ENCODE assay signal across 8 mouse cellular contexts in genomic region chr3:144203259-144203987, GRCm38 (mm10). TPM values are rescaled to one million over a fixed set of nuclear protein-coding genes. Genes with fewer than 3 reads are reported as not detected.
DNase-seq lines count a peak whose midpoint lies in the region; ATAC-seq and TF ChIP-seq lines count a peak whose summit lies in the region.

No protein-coding gene starts in this region.

- H3K36me3 ChIP-seq in forebrain, embryonic 14.5 days (ENCODE audit: control insufficient read depth, insufficient read depth, low read length), result no peaks in the 10 kb centered on the region; the same call in 1 of the 2 replicates
- no peaks in the 10 kb centered on the region for H3K36me3 ChIP-seq in intestine, postnatal 0 days (ENCODE audit: control insufficient read depth, insufficient read depth)
- no peaks in the 10 kb centered on the region for H3K36me3 ChIP-seq in macrophage (ENCODE audit: inconsistent target)

- no peak for TF ChIP-seq CTCF in intestine, postnatal 0 days (IDR thresholded peaks at IDR 0.05; ENCODE audit: low read depth)

- no peaks in the 10 kb centered on the region for H3K27me3 ChIP-seq in forebrain, embryonic 14.5 days (replicated peaks; ENCODE audit: control insufficient read depth, insufficient read depth, low read length)
- no peaks in the 10 kb centered on the region for H3K27me3 ChIP-seq in intestine, postnatal 0 days (replicated peaks; ENCODE audit: control insufficient read depth, insufficient read depth, low read length)

- ATAC-seq in forebrain, embryonic 14.5 days, result no peak
- ATAC-seq in intestine, postnatal 0 days, result no peak

- peak overlapping the region; percentile 98 for H3K27ac ChIP-seq in forebrain, embryonic 14.5 days (ENCODE audit: low read depth, low read length)
- peak overlapping the region; percentile 62 for H3K27ac ChIP-seq in intestine, postnatal 0 days (ENCODE audit: low read depth, low read length)
- peak overlapping the region; percentile 69 for H3K27ac ChIP-seq in macrophage

- peaks cover 42% of the 10 kb centered on the region for H3K79me2 ChIP-seq in macrophage (ENCODE audit: inconsistent target)

- H3K4me2 ChIP-seq in forebrain, embryonic 14.5 days (ENCODE audit: low read length), result peak overlapping the region; percentile 94
- H3K4me2 ChIP-seq in intestine, postnatal 0 days (replicated peaks; ENCODE audit: low read depth), result peak overlapping the region; percentile 91

- 0% methylated on average over 15 of the region's 15 CpGs for WGBS in forebrain, embryonic 14.5 days
- 0% methylated on average over 15 of the region's 15 CpGs for WGBS in intestine, postnatal 0 days
- WGBS in macrophage (ENCODE audit: missing documents), result 2% methylated on average over 15 of the region's 15 CpGs

- peaks cover 30% of the 10 kb centered on the region for H3K4me1 ChIP-seq in forebrain, embryonic 14.5 days (ENCODE audit: control insufficient read depth, insufficient read depth, low read length)
- no peaks in the 10 kb centered on the region for H3K4me1 ChIP-seq in intestine, postnatal 0 days (replicated peaks; ENCODE audit: control insufficient read depth, insufficient read depth, low read length)

- peak; percentile 8 to 30 for DNase-seq in cerebellum, adult 18-20 months
- no peak for DNase-seq in cerebellum, postnatal 4 days (ENCODE audit: low spot score in 2 of 2)
- DNase-seq in MEL-GATA-1-ER (ENCODE audit: extremely low read depth, low read depth), result peak; percentile 74
- DNase-seq in forebrain, embryonic 14.5 days (ENCODE audit: low spot score), result peak; percentile 59
- DNase-seq in thymus, postnatal 25 days, result peak; percentile 37
- no peak for DNase-seq in frontal cortex, postnatal 25 days (ENCODE audit: low spot score in 2 of 2)

- peak overlapping the region; percentile 83 for H3K4me3 ChIP-seq in forebrain, embryonic 14.5 days (ENCODE audit: low read depth, low read length)
- H3K4me3 ChIP-seq in intestine, postnatal 0 days (ENCODE audit: low read depth, low read length), result peak overlapping the region; percentile 84
- H3K4me3 ChIP-seq in macrophage (ENCODE audit: inconsistent target), result peak overlapping the region; percentile 90

- H3K9ac ChIP-seq in forebrain, embryonic 14.5 days (ENCODE audit: low read length), result peak overlapping the region; percentile 97
- peak overlapping the region; percentile 41 for H3K9ac ChIP-seq in intestine, postnatal 0 days (ENCODE audit: low read depth, low read length)

- H3K9me3 ChIP-seq in forebrain, embryonic 14.5 days (replicated peaks; ENCODE audit: control insufficient read depth, low read length), result no peaks in the 10 kb centered on the region
- H3K9me3 ChIP-seq in intestine, postnatal 0 days (ENCODE audit: control insufficient read depth), result no peaks in the 10 kb centered on the region

RNA-seq across cellular contexts. Expression of gene Lmo4, which starts 1.6 kb away (rescaled TPM):
- 114 and 123 TPM in 2 replicates for polyA plus RNA-seq in forebrain, embryonic 14.5 days (2014; fragmentation: Nextera tagmentation; extraction: Ambion mirVana)
- 23.5 and 26.3 TPM in 2 replicates for polyA plus RNA-seq in intestine, postnatal 0 days (2015; fragmentation: Nextera tagmentation; extraction: Ambion mirVana)
- 100 to 1,000 TPM in 13 of 26 experiments, 10 to 100 TPM in 13; 21.2 to 441 (median 91.6) TPM for total RNA-seq in macrophage (2018; cell fraction: chromatin; rRNA removed)
- 100 to 1,000 TPM in 13 of 26 experiments, 10 to 100 TPM in 13; 23.3 to 185 (median 71.2) TPM for total RNA-seq in macrophage (2018; cell fraction: cytosol; rRNA removed)
- 100 to 1,000 TPM in 13 of 26 experiments, 10 to 100 TPM in 13; 19.9 to 336 (median 89.7) TPM for total RNA-seq in macrophage (2018; cell fraction: nucleus; rRNA removed)
- 27.9 to 34.5 TPM (median 31.9 TPM) in 3 replicates for polyA plus RNA-seq in macrophage (2018)

Comparison
In these comparisons a context has a peak if more than half of its experiments do, and no peak if none do; other contexts are left out.
1. DNase-seq: peak in cerebellum, adult 18-20 months (2 of 2), MEL-GATA-1-ER (single experiment), forebrain, embryonic 14.5 days (single experiment) and thymus, postnatal 25 days (single experiment); none in cerebellum, postnatal 4 days (0 of 2) and frontal cortex, postnatal 25 days (0 of 2).
2. Peak in every context shown above with its lines, with median percentiles within 50 percentile points of each other: H3K27ac ChIP-seq and H3K4me3 ChIP-seq.